Mouse (Mus musculus): ENCODE results near the gene Dnajc6.

Gene Dnajc6

GRCm38 (mm10) chr4:101684821-101685220 is 188.4 kb downstream of the Dnajc6 start:
- DNase-seq (ENCODE audit: low read depth, low spot score), result no peak

- no peak for DNase-seq (ENCODE audit: low read depth, low spot score)
These were observed 189.9 kb downstream of the Dnajc6 start for GRCm38 (mm10) chr4:101686227-101686810.

DNA sequence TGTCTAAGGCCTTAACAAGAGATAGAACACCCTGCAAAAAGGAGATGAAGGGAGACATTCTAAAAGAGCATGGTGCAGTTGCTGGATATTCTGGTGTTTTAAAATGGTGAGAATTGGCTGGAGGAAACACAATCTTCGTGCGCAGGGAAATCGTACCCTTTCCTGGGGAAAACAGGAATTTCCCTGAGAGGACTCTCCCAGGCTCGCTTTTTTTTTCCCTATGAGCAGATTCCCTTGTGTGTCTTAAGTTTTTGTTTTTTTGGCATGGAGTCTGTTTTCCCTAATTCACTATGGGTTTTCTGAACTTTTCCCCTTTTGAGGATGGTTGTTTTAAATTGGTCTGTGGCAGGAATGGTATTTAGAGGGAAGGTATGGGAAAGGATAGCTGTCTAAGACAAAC is 192.8 kb downstream of the Dnajc6 start:
- no peak for DNase-seq (ENCODE audit: low read depth, low spot score)

DNA sequence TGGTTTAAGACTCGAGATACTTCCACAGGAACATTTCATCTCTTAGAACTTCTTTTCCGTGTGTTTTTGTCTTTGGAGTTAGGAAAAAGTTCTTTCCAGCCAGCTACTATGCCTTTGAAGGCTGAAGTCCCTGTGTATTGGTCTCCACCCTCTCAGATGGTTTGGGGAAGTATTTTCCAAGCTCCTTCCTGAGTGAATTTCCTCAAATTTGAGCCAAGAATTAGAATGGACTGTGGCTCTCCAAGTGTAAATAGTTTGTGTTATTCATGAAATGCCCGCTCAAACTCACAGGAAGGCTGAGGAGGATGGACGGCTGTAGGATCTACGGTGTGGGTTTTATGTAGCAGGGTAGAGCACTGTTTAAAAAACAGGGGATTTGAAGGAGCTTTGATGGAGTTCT is 193.2 kb downstream of the Dnajc6 start:
- no peak for DNase-seq (ENCODE audit: low read depth, low spot score)

Measured in CD4-positive helper T cell, adult 2 months (primary cell).